Mouse (Mus musculus): ENCODE data around the gene Gpr179. TPM values are rescaled to one million over a fixed set of nuclear protein-coding genes. Genes with fewer than 3 reads are reported as not detected.

The Gpr179 gene
- polyA plus RNA-seq, 1 experiment, result 0.08 TPM

DNA sequence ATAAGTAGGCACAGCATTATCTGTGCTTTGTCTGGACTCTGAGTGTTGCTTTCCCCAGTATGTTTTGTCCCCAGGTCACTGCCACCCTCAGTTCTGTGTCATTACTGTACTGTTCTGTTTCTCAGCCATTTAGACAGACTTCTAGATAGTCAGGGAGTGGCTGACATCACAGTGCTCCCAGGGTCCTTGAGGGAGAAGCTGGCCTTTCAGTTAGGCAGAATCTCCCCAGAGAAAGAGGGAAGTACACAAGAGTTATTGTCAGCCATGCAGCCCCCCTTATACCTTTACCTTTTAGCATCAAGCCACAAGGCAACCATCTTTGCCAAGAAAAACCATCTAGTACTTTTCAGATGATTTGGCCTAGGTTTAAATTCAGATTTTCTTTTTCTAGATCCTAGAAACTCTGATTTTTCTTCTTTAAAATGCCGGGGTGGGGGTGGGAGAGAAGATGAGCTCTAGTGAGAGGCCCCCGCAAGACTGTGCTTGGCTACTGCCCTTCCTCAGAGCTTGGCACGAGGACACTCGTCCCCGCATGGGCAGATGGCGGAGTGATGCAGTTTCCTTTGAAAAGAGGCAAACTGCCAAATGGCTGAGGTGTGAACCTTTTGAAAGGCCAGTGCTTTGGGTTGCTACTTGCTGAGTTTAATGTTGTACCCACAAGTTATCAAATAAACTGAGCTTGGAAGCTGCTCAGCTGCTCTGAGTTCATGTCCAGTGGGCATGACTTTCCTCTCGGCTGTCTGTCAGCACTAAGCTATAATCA, 18.6 kb upstream of the Gpr179 start:
- peaks cover 19% of the 10 kb centered on the region; the same call in 1 of the 2 replicates for H3K4me1 ChIP-seq (ENCODE audit: control insufficient read depth, insufficient read depth, low read length)
- peak; percentile 89 for DNase-seq
- no peaks in the 10 kb centered on the region; the same call in 1 of the 2 replicates for H3K36me3 ChIP-seq (ENCODE audit: control insufficient read depth, insufficient read depth, low read length)
- H3K27ac ChIP-seq (ENCODE audit: insufficient read depth, low read depth, low read length), result 0 out of 2 replicates have a peak overlapping the region, but pooled peaks have one; percentile 41
- TF ChIP-seq CTCF (conservative IDR thresholded peaks at IDR 0.05; ENCODE audit: insufficient read depth, insufficient read length, low read depth, low read length) (no peak), POLR2A (IDR thresholded peaks at IDR 0.05; ENCODE audit: low read depth, low read length) (no peak)
- no peak overlapping the region for H3K4me3 ChIP-seq (ENCODE audit: insufficient read depth, low read depth, low read length)
- H3K27me3 ChIP-seq (replicated peaks; ENCODE audit: control insufficient read depth, insufficient read depth, low read length), result no peaks in the 10 kb centered on the region
- WGBS, result 33% methylated on average over 7 of the region's 7 CpGs

DNA sequence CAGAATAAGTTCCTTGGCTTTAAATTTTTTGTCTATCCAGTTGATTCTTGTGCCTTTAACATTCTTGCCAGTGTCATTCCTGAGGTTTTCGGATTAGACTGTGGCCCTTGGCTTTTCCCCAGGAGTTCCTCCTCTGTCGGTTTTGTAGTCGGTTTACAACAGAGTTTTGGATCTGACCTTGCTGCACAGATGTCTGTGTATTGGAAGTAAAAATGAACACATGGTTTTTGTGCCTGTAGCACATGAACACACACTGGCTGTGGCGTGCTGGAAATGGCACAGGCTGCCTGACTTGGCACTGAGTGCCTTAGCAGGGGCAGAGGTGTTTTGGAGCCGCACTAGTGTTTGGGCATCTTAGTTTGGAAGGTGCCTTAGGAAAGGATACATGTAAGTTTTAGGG, 16.6 kb upstream of the Gpr179 start:
- peaks cover 26% of the 10 kb centered on the region for H3K4me1 ChIP-seq (ENCODE audit: control insufficient read depth, insufficient read depth, low read length)
- no peaks in the 10 kb centered on the region for H3K27me3 ChIP-seq (replicated peaks; ENCODE audit: control insufficient read depth, insufficient read depth, low read length)
- TF ChIP-seq POLR2A (IDR thresholded peaks at IDR 0.05; ENCODE audit: low read depth, low read length) (no peak), CTCF (conservative IDR thresholded peaks at IDR 0.05; ENCODE audit: insufficient read depth, insufficient read length, low read depth, low read length) (no peak)
- H3K27ac ChIP-seq (ENCODE audit: insufficient read depth, low read depth, low read length), result no peak overlapping the region
- DNase-seq, result peak; percentile 53
- WGBS, result 50% methylated on average over 5 of the region's 5 CpGs
- no peaks in the 10 kb centered on the region for H3K36me3 ChIP-seq (ENCODE audit: control insufficient read depth, insufficient read depth, low read length)
- no peak overlapping the region for H3K4me3 ChIP-seq (ENCODE audit: insufficient read depth, low read depth, low read length)

DNA sequence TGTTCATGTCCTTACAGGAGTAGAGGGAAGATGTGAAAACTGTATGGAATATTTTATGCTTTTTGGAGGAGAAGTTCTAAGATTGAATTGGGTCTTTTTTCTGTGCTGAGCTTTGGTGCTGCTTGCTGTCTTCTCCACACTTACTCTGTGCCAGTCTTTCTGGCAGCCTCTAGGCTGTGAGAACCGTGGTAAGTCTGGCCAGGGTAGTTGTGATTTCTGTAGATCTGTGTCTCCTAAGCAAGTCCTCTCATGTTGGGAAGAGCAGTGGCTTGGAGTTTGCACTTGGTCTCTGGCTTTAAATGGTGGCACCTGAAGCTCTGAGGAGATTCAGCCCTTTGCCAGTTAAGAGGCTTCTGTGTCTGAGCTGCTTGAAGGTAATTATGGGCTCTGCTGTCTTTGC, 13.7 kb upstream of the Gpr179 start:
- H3K27me3 ChIP-seq (replicated peaks; ENCODE audit: control insufficient read depth, insufficient read depth, low read length), result no peaks in the 10 kb centered on the region
- no peak overlapping the region for H3K27ac ChIP-seq (ENCODE audit: insufficient read depth, low read depth, low read length)
- H3K36me3 ChIP-seq (ENCODE audit: control insufficient read depth, insufficient read depth, low read length), result no peaks in the 10 kb centered on the region
- H3K4me1 ChIP-seq (ENCODE audit: control insufficient read depth, insufficient read depth, low read length), result peaks cover 16% of the 10 kb centered on the region
- no peak for DNase-seq
- WGBS, result 50% methylated on average over 1 of the region's 1 CpGs
- no peak overlapping the region for H3K4me3 ChIP-seq (ENCODE audit: insufficient read depth, low read depth, low read length)
- no peak for TF ChIP-seq CTCF (conservative IDR thresholded peaks at IDR 0.05; ENCODE audit: insufficient read depth, insufficient read length, low read depth, low read length)
- no peak for TF ChIP-seq POLR2A (IDR thresholded peaks at IDR 0.05; ENCODE audit: low read depth, low read length)

DNA sequence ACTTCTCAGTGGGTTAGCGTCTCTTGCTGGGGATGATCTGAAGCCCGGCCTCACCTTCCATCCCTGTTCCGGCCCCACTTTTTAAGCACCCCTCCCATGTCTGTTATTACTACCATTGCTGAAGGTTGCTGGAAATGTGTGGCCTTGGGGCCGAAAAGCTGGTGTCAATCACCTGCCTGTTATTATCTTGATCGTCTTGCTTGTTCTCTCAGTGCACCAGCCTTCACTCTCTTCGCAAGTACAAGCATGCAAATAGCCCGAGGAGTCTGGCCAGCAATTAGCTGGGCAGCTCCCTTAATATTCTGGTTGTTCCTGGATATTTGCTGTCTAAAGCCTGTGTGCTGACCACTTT, 11.7 kb upstream of the Gpr179 start:
- peak; percentile 34 for DNase-seq
- H3K4me1 ChIP-seq (ENCODE audit: control insufficient read depth, insufficient read depth, low read length), result peaks cover 15% of the 10 kb centered on the region

DNA sequence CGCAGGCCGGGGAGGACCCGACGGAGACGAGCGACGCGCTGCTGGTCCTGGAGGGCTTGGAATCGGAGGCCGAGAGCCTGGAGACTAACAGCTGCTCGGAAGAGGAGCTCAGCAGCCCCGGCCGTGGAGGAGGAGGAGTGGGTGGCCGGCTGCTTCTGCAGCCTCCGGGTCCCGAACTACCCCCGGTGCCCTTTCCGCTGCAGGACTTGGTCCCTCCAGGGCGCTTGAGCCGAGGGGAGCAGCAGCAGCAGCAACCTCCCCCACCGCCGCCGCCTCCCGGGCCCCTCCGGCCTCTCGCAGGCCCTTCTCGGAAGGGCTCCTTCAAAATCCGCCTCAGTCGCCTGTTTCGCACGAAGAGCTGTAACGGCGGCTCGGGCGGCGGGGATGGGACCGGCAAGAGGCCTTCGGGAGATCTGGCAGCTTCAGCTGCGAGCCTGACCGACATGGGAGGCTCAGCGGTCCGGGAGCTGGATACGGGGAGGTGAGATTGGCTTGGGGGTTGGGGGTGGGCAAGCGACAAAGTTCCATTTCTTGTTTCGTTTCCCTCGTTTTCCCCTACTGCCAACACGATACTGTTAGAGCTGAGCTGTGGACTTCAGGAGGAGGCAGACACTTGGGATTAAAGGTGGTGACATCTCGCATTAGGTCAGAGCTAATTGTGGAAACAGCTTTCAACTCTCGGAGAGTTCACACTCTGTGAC, 11.2 kb upstream of the Gpr179 start:
- no peaks in the 10 kb centered on the region for H3K27me3 ChIP-seq (replicated peaks; ENCODE audit: control insufficient read depth, insufficient read depth, low read length)
- peak overlapping the region; percentile 98 for H3K4me3 ChIP-seq (ENCODE audit: insufficient read depth, low read depth, low read length)
- peaks cover 10% of the 10 kb centered on the region for H3K4me1 ChIP-seq (ENCODE audit: control insufficient read depth, insufficient read depth, low read length)
- TF ChIP-seq CTCF (conservative IDR thresholded peaks at IDR 0.05; ENCODE audit: insufficient read depth, insufficient read length, low read depth, low read length) (no peak), POLR2A (IDR thresholded peaks at IDR 0.05; ENCODE audit: low read depth, low read length) (no peak)
- H3K36me3 ChIP-seq (ENCODE audit: control insufficient read depth, insufficient read depth, low read length), result no peaks in the 10 kb centered on the region
- H3K27ac ChIP-seq (ENCODE audit: insufficient read depth, low read depth, low read length), result peak overlapping the region; percentile 66
- peak; percentile 37 for DNase-seq
- under 1% methylated on average over 49 of the region's 49 CpGs for WGBS

More for the DNA sequence above, 11.7 kb upstream of the Gpr179 start:
- TF ChIP-seq CTCF (conservative IDR thresholded peaks at IDR 0.05; ENCODE audit: insufficient read depth, insufficient read length, low read depth, low read length) (no peak), POLR2A (IDR thresholded peaks at IDR 0.05; ENCODE audit: low read depth, low read length) (no peak)
- 3% methylated on average over 7 of the region's 7 CpGs for WGBS
- Histone ChIP-seq H3K27ac (ENCODE audit: insufficient read depth, low read depth, low read length) (peak overlapping the region; percentile 36), H3K36me3 (ENCODE audit: control insufficient read depth, insufficient read depth, low read length) (no peaks in the 10 kb centered on the region), H3K27me3 (replicated peaks; ENCODE audit: control insufficient read depth, insufficient read depth, low read length) (no peaks in the 10 kb centered on the region), H3K4me3 (ENCODE audit: insufficient read depth, low read depth, low read length) (peak overlapping the region; percentile 98)

DNA sequence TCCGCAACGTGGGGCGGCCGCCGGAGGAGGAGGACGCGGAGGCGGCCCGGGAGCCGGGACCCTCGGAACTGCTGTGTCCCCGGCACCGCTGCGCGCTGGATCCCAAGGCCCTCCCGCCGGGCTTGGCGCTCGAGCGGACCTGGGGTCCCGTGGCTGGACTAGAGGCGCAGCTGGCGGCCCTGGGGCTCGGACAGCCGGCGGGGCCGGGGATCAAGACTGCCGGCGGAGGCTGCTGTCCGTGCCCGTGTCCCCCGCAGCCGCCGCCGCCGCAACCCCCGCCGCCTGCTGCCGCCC, 10.7 kb upstream of the Gpr179 start:
- H3K4me1 ChIP-seq (ENCODE audit: control insufficient read depth, insufficient read depth, low read length), result peaks cover 10% of the 10 kb centered on the region
- under 1% methylated on average over 38 of the region's 39 CpGs for WGBS
- peak overlapping the region; percentile 66 for H3K27ac ChIP-seq (ENCODE audit: insufficient read depth, low read depth, low read length)
- DNase-seq, result peak; percentile 40
- no peaks in the 10 kb centered on the region for H3K27me3 ChIP-seq (replicated peaks; ENCODE audit: control insufficient read depth, insufficient read depth, low read length)
- no peaks in the 10 kb centered on the region for H3K36me3 ChIP-seq (ENCODE audit: control insufficient read depth, insufficient read depth, low read length)
- TF ChIP-seq CTCF (conservative IDR thresholded peaks at IDR 0.05; ENCODE audit: insufficient read depth, insufficient read length, low read depth, low read length) (no peak), POLR2A (IDR thresholded peaks at IDR 0.05; ENCODE audit: low read depth, low read length) (no peak)
- H3K4me3 ChIP-seq (ENCODE audit: insufficient read depth, low read depth, low read length), result peak overlapping the region; percentile 98

DNA sequence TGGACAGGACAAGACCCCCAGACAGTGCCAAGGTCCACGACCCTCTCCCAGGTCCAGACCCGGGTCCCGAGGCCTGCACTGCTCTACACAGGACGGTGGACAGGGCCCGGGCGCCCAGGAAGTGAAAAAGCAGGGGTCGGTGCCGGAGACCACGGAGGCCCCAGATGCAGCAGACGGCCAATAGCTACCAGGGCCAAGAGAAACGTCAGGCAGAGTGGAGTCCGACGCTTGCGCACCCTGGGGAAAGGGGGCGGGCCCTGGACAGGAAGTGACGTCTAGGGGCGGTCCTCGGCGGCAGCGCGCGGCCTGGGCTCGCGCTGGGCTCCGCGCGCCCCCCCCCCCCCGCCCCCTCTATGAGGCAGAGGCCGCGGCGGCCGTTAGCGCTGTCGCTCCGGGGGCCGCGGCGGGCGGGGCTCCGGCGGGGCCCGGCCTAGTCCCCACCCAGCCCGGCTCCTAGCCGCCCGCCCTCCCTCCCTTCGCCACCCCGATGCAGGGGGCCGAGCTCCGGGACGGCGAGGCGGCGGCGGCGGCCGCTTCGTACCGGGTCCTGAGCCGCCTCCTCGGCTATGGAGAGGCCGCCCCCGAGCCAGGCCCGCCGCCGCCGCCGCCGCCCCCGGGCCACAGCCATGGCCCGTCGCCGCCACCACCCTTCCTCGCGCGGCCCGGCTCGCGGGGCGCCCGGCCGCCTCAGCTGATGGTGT, 10.2 kb upstream of the Gpr179 start, which contains the start of gene Socs7:
Gene Socs7 (plus strand): TSS at position 604 of the 701 bp plus-strand sequence.
- H3K27ac ChIP-seq (ENCODE audit: insufficient read depth, low read depth, low read length), result peak within 1 kb of the TSS; percentile 66
- WGBS, result 1% methylated on average over 72 of the region's 81 CpGs
- H3K36me3 ChIP-seq (ENCODE audit: control insufficient read depth, insufficient read depth, low read length), result no peaks in the 10 kb centered on the region
- peak within 1 kb of the TSS; percentile 98 for H3K4me3 ChIP-seq (ENCODE audit: insufficient read depth, low read depth, low read length)
- no peaks in the 10 kb centered on the region for H3K27me3 ChIP-seq (replicated peaks; ENCODE audit: control insufficient read depth, insufficient read depth, low read length)
- peak; percentile 45 for TF ChIP-seq POLR2A (IDR thresholded peaks at IDR 0.05; ENCODE audit: low read depth, low read length)
- TF ChIP-seq CTCF (conservative IDR thresholded peaks at IDR 0.05; ENCODE audit: insufficient read depth, insufficient read length, low read depth, low read length), result no peak
- DNase-seq, result peak; percentile 97
- H3K4me1 ChIP-seq (ENCODE audit: control insufficient read depth, insufficient read depth, low read length), result peaks cover 10% of the 10 kb centered on the region

Measured in kidney, adult 2 months (tissue).